Mouse (Mus musculus): Measurements from ENCODE around the gene Fut1.

The Fut1 gene

GRCm38 (mm10) chr7:45617042-45617695, at the start of gene Fut1:
Gene Fut1, plus strand, starts transcription at chr7:45617289.
- DNase-seq (ENCODE audit: low spot score) = no peak

GRCm38 (mm10) chr7:45567780-45568516, 49.1 kb upstream of the Fut1 start:
- peak; percentile 89 for DNase-seq (ENCODE audit: low spot score)

- peak; percentile 59 for DNase-seq (ENCODE audit: low spot score)
Observed at GRCm38 (mm10) chr7:45568601-45569473, 48.3 kb upstream of the Fut1 start.

GRCm38 (mm10) chr7:45570103-45570741, 46.9 kb upstream of the Fut1 start, which contains the start of gene Bcat2:
Gene Bcat2, plus strand, starts transcription at chr7:45570153.
- DNase-seq (ENCODE audit: low spot score) = peak; percentile 74

GRCm38 (mm10) chr7:45571966-45572365, 45.1 kb upstream of the Fut1 start:
- no peak for DNase-seq (ENCODE audit: low spot score)

- DNase-seq (ENCODE audit: low spot score) = no peak
Observed at GRCm38 (mm10) chr7:45573954-45574353, 43.1 kb upstream of the Fut1 start.

- no peak for DNase-seq (ENCODE audit: low spot score)
Observed at GRCm38 (mm10) chr7:45574472-45575379, 42.4 kb upstream of the Fut1 start.

GRCm38 (mm10) chr7:45585923-45586322, 31.2 kb upstream of the Fut1 start:
- no peak for DNase-seq (ENCODE audit: low spot score)

- no peak for DNase-seq (ENCODE audit: low spot score)
Observed at GRCm38 (mm10) chr7:45587631-45588592, 29.2 kb upstream of the Fut1 start.

GRCm38 (mm10) chr7:45589173-45589572, 27.9 kb upstream of the Fut1 start:
- DNase-seq (ENCODE audit: low spot score) = peak; percentile 84

GRCm38 (mm10) chr7:45589898-45590297, 27.2 kb upstream of the Fut1 start:
- DNase-seq (ENCODE audit: low spot score) = no peak

GRCm38 (mm10) chr7:45590874-45591273, 26.2 kb upstream of the Fut1 start:
- peak; percentile 36 for DNase-seq (ENCODE audit: low spot score)

- DNase-seq (ENCODE audit: low spot score) = no peak
Observed at GRCm38 (mm10) chr7:45591880-45592279, 25.2 kb upstream of the Fut1 start.

- peak; percentile 66 for DNase-seq (ENCODE audit: low spot score)
Observed at GRCm38 (mm10) chr7:45593118-45593815, 23.8 kb upstream of the Fut1 start.

GRCm38 (mm10) chr7:45595176-45595575, 21.9 kb upstream of the Fut1 start:
- DNase-seq (ENCODE audit: low spot score) = no peak

- DNase-seq (ENCODE audit: low spot score) = no peak
Observed at GRCm38 (mm10) chr7:45596107-45596506, 21.0 kb upstream of the Fut1 start.

- no peak for DNase-seq (ENCODE audit: low spot score)
Observed at GRCm38 (mm10) chr7:45597013-45597412, 20.1 kb upstream of the Fut1 start.

GRCm38 (mm10) chr7:45597527-45597926, 19.6 kb upstream of the Fut1 start:
- no peak for DNase-seq (ENCODE audit: low spot score)

Measured in c-Kit-positive CD71-positive TER-119-positive erythroid progenitor cells, embryonic 14.5 days (primary cell).